Mouse (Mus musculus): ENCODE results near the gene Kiss1r.

Gene Kiss1r

GRCm38 (mm10) chr10:79970415-79971182, 53.8 kb downstream of the Kiss1r start, which contains the start of gene Grin3b:
Grin3b (plus strand) TSS chr10:79970715.
- DNase-seq (ENCODE audit: low read depth, low spot score), result no peak

- no peak for DNase-seq (ENCODE audit: low read depth, low spot score)
Measured at GRCm38 (mm10) chr10:79971183-79971497, 54.4 kb downstream of the Kiss1r start.

Measured in ES-CJ7 (cell line).